Mouse (Mus musculus) kidney, adult 2 months (tissue): Measurements from ENCODE around the gene Ifng. TPM values are rescaled to one million over a fixed set of nuclear protein-coding genes. Genes with fewer than 3 reads are reported as not detected.
A peak's percentile ranks its signal among the peaks of the same experiment; 100 is the strongest.

ENCODE experiments used
- DNase-seq: peaks from one replicate; pipeline ENCODE4 v3.0.0; 2021
- H3K27ac ChIP-seq: fragments of 200-500 bp; 2 replicates; pipeline ENCODE4 v1.5.1; 2012; ENCODE audit warnings: low read depth, low read length, control low read depth, inconsistent platforms; ENCODE audit not compliant: insufficient read depth
- H3K27me3 ChIP-seq: fragments of 200-500 bp; replicated peaks from 2 replicates; pipeline ENCODE4 v1.6.1; 2012; ENCODE audit warnings: mild to moderate bottlenecking, moderate library complexity, low read length, inconsistent platforms; ENCODE audit not compliant: control insufficient read depth, insufficient read depth
- H3K36me3 ChIP-seq: fragments of 200-500 bp; 2 replicates; pipeline ENCODE4 v1.6.1; 2012; ENCODE audit warnings: mild to moderate bottlenecking, moderate library complexity, low read length, inconsistent platforms; ENCODE audit not compliant: control insufficient read depth, insufficient read depth
- H3K4me1 ChIP-seq: fragments of 200-500 bp; 2 replicates; pipeline ENCODE4 v1.6.1; 2011; ENCODE audit warnings: low read length; ENCODE audit not compliant: control insufficient read depth, insufficient read depth
- H3K4me3 ChIP-seq: fragments of 200-500 bp; 2 replicates; pipeline ENCODE4 v1.5.1; 2011; ENCODE audit warnings: mild to moderate bottlenecking, low read depth, low read length, control low read depth; ENCODE audit not compliant: insufficient read depth
- CTCF ChIP-seq: fragments of 200-500 bp; conservative IDR thresholded peaks from 2 replicates; pipeline ENCODE4 v1.5.1; 2011; ENCODE audit warnings: low read depth, mild to moderate bottlenecking, control low read depth, low read length, moderate library complexity, mixed read lengths; ENCODE audit not compliant: insufficient read depth, insufficient read length
- POLR2A ChIP-seq: fragments of 200-500 bp; IDR thresholded peaks from one replicate; pipeline ENCODE4 v1.6.1; 2011; ENCODE audit warnings: low read depth, low read length, control low read depth
- WGBS: fragments of 180-500 bp; shearing (Covaris S2); methylation state at CpG from one replicate; pipeline ENCODE4 v1.1.7; 2018; 5-methylcytosine and 5-hydroxymethylcytosine counted together
- polyA plus RNA-seq: library from polyadenylated mRNA; depleted of rRNA; stranded (reverse); fragments of >200 nt; gene quantifications from 2 replicates; pipeline ENCODE4 v1.2.3, GENCODE M21; 2012; rRNA removed

Ifng gene
- not detected in 2 replicates for polyA plus RNA-seq

DNA sequence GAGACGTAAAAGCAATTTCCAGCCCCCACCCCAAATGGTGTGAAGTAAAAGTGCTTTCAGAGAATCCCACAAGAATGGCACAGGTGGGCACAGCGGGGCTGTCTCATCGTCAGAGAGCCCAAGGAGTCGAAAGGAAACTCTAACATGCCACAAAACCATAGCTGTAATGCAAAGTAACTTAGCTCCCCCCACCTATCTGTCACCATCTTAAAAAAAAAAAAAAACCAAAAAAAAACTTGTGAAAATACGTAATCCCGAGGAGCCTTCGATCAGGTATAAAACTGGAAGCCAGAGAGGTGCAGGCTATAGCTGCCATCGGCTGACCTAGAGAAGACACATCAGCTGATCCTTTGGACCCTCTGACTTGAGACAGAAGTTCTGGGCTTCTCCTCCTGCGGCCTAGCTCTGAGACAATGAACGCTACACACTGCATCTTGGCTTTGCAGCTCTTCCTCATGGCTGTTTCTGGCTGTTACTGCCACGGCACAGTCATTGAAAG is at the start of gene Ifng:
TSS of gene Ifng (plus strand) at position 305 of the 499 bp plus-strand sequence.
- no peak within 1 kb of the TSS for H3K27ac ChIP-seq
- H3K36me3 ChIP-seq, result no peaks in the 10 kb centered on the region
- no peaks in the 10 kb centered on the region for H3K27me3 ChIP-seq
- DNase-seq, result no peak
- H3K4me3 ChIP-seq, result no peak within 1 kb of the TSS
- WGBS, result 94% methylated on average over 11 of the region's 11 CpGs
- H3K4me1 ChIP-seq, result no peaks in the 10 kb centered on the region
- TF ChIP-seq CTCF (no peak), POLR2A (no peak)

DNA sequence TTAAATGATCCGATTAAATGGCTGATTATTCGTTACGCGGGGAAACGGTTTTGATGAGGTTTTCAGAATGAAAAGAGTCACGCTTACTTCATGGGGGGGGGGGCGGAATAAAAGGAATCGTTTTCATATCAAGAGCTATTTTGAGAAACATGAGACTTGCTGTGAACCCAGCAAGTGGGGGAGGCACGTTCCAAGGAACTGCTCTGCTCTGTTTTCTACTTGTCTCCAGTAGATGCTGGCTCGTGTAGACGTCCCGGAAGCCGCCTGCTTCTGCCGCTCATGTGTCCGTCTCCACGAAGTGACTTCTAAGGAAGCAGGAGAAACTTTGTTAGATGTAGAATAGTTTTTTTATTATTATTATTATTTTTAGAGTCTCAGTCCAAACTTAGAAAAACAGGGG is 40.9 kb upstream of the Ifng start:
- 56% methylated on average over 16 of the region's 16 CpGs for WGBS
- DNase-seq, result no peak
- Histone ChIP-seq H3K4me1 (no peaks in the 10 kb centered on the region), H3K27me3 (no peaks in the 10 kb centered on the region), H3K4me3 (no peak overlapping the region), H3K36me3 (no peaks in the 10 kb centered on the region), H3K27ac (no peak overlapping the region)
- no peak for TF ChIP-seq POLR2A
- TF ChIP-seq CTCF, result no peak

DNA sequence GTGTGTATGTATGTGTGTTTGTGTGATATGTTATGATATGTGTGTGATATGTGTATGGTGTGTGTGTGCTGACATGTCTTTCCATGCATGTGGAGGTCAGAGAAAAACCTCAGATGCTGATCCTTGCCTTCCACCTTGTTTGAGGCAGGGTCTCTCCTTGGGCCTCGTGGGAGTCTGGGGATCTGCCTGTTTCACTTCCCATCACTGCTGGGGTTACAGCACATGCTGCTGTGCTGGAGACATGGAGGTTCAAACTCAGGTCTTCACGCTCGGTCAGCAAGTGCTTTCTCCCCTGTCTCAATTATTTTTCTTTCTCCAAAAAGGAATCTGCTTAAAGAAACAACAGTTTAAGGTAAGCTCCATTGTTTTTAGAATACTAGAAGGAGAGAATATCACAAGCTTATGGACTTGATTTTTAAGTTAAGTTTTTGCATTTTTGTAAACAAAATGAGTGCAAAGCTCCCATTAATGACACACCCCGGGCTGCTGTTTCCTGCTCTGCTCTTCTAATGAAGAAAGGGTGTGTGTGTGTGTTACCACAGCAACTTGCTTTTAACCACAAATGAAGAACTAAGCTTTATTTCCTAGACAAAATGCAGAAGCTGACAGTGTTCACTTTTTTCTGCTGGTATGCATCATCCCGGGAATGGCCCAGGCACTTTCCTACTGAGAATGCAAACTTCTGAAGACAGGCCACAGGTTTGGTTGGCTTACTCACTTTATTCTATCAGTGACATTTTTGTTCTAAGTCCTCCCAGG is 34.2 kb upstream of the Ifng start:
- Histone ChIP-seq H3K36me3 (no peaks in the 10 kb centered on the region), H3K4me3 (no peak overlapping the region), H3K27me3 (no peaks in the 10 kb centered on the region), H3K4me1 (no peaks in the 10 kb centered on the region), H3K27ac (no peak overlapping the region)
- WGBS, result 78% methylated on average over 5 of the region's 5 CpGs
- TF ChIP-seq POLR2A, result no peak
- TF ChIP-seq CTCF, result no peak
- no peak for DNase-seq

GRCm38 (mm10) chr10:118411377-118411776 is 29.5 kb upstream of the Ifng start:
- Histone ChIP-seq H3K27me3 (no peaks in the 10 kb centered on the region), H3K4me1 (no peaks in the 10 kb centered on the region), H3K36me3 (no peaks in the 10 kb centered on the region), H3K4me3 (no peak overlapping the region), H3K27ac (no peak overlapping the region)
- no peak for TF ChIP-seq POLR2A
- peak; percentile 45; the same call in 1 of the 2 replicates for TF ChIP-seq CTCF
- DNase-seq, result no peak

- no peak for DNase-seq
- Histone ChIP-seq H3K4me1 (no peaks in the 10 kb centered on the region), H3K36me3 (no peaks in the 10 kb centered on the region), H3K27me3 (no peaks in the 10 kb centered on the region), H3K27ac (no peak overlapping the region), H3K4me3 (no peak overlapping the region)
- 80% methylated on average over 5 of the region's 5 CpGs for WGBS
- no peak for TF ChIP-seq POLR2A
- TF ChIP-seq CTCF, result no peak
Observed at GRCm38 (mm10) chr10:118412774-118413173, 28.1 kb upstream of the Ifng start.

DNA sequence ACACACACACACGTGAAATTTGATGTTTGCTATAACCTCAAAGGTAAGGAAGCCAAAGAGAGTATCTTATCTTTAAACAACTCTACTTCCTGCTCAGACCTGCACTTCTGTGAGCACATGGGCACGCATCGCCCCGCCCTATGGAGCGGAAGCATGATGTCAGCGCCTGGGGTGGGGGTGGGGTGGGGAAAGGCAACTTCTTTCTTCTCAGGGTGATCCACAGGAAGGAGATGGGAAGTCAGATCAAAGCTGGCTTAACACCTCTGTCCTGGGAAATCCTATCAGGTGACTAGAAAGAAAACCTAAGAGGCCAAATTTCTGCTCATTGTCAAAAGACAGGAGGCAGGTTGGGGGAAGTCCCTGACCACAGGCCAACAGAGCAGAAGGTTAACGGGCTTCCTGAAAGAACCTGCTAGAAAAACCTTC is 21.8 kb upstream of the Ifng start:
- TF ChIP-seq CTCF (no peak), POLR2A (no peak)
- 67% methylated on average over 7 of the region's 7 CpGs for WGBS
- no peak overlapping the region for H3K27ac ChIP-seq

DNA sequence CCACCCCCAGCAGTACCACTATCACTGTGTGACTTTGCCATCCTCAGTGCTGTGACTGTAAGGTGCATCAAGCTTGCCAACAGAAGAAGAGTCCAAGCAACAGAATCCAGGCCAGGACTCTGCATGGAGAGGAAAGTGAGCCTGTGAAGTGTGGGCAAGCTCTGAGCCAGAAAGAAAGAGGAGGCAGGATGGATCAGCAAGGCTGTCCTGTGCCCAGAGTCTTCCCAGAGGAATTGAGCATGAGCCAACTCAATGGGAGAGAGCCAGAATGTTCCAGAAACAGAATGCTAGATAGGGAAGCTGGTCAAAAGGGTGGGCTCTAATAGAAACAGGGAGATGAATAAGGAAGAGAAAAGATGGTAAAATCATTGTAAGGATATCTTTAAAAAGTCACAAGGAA is 19.9 kb upstream of the Ifng start:
- Histone ChIP-seq H3K27me3 (no peaks in the 10 kb centered on the region), H3K36me3 (no peaks in the 10 kb centered on the region), H3K4me1 (no peaks in the 10 kb centered on the region), H3K4me3 (no peak overlapping the region), H3K27ac (no peak overlapping the region)
- no peak for DNase-seq
- TF ChIP-seq CTCF (no peak), POLR2A (no peak)

More for the DNA sequence above, 21.8 kb upstream of the Ifng start:
- no peak for DNase-seq
- Histone ChIP-seq H3K36me3 (no peaks in the 10 kb centered on the region), H3K27me3 (no peaks in the 10 kb centered on the region), H3K4me1 (no peaks in the 10 kb centered on the region), H3K4me3 (no peak overlapping the region)
